Mouse (Mus musculus) intestine, postnatal 0 days (tissue): Measurements from ENCODE around the gene Cdk15. TPM values are rescaled to one million over a fixed set of nuclear protein-coding genes. Genes with fewer than 3 reads are reported as not detected.

ENCODE experiments used
- ATAC-seq: fragments of 200-750 bp; cut with Nextera tagmentation; 2 replicates; pipeline ENCODE4 v1.8.0; 2017; ENCODE audit warnings: mild to moderate bottlenecking, moderate TSS enrichment, moderate library complexity
- H3K27ac ChIP-seq: fragments of 300-500 bp; sonication (generic); 2 replicates; pipeline ENCODE4 v1.5.1; 2014; ENCODE audit warnings: mild to moderate bottlenecking, low read depth, low read length, moderate library complexity
- H3K27me3 ChIP-seq: fragments of 300-500 bp; sonication (generic); replicated peaks from 2 replicates; pipeline ENCODE4 v1.6.1; 2014; ENCODE audit warnings: low read length, mixed read lengths; ENCODE audit not compliant: control insufficient read depth, insufficient read depth
- H3K36me3 ChIP-seq: fragments of 300-500 bp; sonication (generic); 2 replicates; pipeline ENCODE4 v1.6.1; 2014; ENCODE audit warnings: mild to moderate bottlenecking, moderate library complexity; ENCODE audit not compliant: control insufficient read depth, insufficient read depth
- H3K4me1 ChIP-seq: fragments of 300-500 bp; sonication (generic); replicated peaks from 2 replicates; pipeline ENCODE4 v1.6.1; 2014; ENCODE audit warnings: antibody characterized with exemption, low read length, mixed read lengths; ENCODE audit not compliant: control insufficient read depth, insufficient read depth
- H3K4me2 ChIP-seq: fragments of 300-500 bp; sonication (generic); replicated peaks from 2 replicates; pipeline ENCODE4 v1.6.1; 2014; ENCODE audit warnings: low read depth, mild to moderate bottlenecking, moderate library complexity
- H3K4me3 ChIP-seq: fragments of 300-500 bp; sonication (generic); 2 replicates; pipeline ENCODE4 v1.5.1; 2014; ENCODE audit warnings: low read depth, low read length
- H3K9ac ChIP-seq: fragments of 300-500 bp; sonication (generic); 2 replicates; pipeline ENCODE4 v1.6.1; 2014; ENCODE audit warnings: mild to moderate bottlenecking, low read depth, low read length
- H3K9me3 ChIP-seq: fragments of 300-500 bp; sonication (generic); 2 replicates; pipeline ENCODE4 v1.6.1; 2016; ENCODE audit warnings: mixed run types; ENCODE audit not compliant: control insufficient read depth
- CTCF ChIP-seq: sonication (generic); IDR thresholded peaks from 2 replicates; pipeline ENCODE4 v1.5.1; 2016; ENCODE audit warnings: low read depth, mild to moderate bottlenecking, control low read depth, antibody characterized with exemption, moderate library complexity
- WGBS: fragments of 180-500 bp; shearing (Covaris S2); extraction: QIAGEN DNeasy Blood & Tissue Kit; methylation state at CpG from one replicate; pipeline ENCODE4 v1.1.7; 2014; 5-methylcytosine and 5-hydroxymethylcytosine counted together
- polyA plus RNA-seq: library from polyadenylated mRNA; unstranded; fragments of >200 nt; fragmentation: Nextera tagmentation; extraction: Ambion mirVana; gene quantifications from 2 replicates; pipeline ENCODE4 v1.2.1, GENCODE M21; 2015

Cdk15 gene
- polyA plus RNA-seq, 1 experiment from 2014 or later, result not detected

- Histone ChIP-seq H3K4me3 (no peak overlapping the region), H3K36me3 (no peaks in the 10 kb centered on the region), H3K27ac (no peak overlapping the region), H3K4me2 (no peak overlapping the region), H3K9me3 (no peaks in the 10 kb centered on the region), H3K4me1 (no peaks in the 10 kb centered on the region), H3K9ac (no peak overlapping the region), H3K27me3 (no peaks in the 10 kb centered on the region)
- no peak for TF ChIP-seq CTCF
- no peak for ATAC-seq
- 56% methylated on average over 4 of the region's 4 CpGs for WGBS
Observed at GRCm38 (mm10) chr1:59401253-59401652, 144.5 kb downstream of the Cdk15 start.

Other genes starting within 250 kb of the Cdk15 start
- not detected in 2 replicates for gene C2cd6, start 162.0 kb upstream of the Cdk15 start, polyA plus RNA-seq
- 10.7 and 12.5 TPM in 2 replicates for gene Tmem237, start 136.5 kb upstream of the Cdk15 start, polyA plus RNA-seq
- 0.21 and 0.29 TPM in 2 replicates for gene Mpp4, start 93.5 kb upstream of the Cdk15 start, polyA plus RNA-seq
- gene Als2, start 19.7 kb upstream of the Cdk15 start, polyA plus RNA-seq, result 2.6 and 3.2 TPM in 2 replicates
- 2.6 and 3.0 TPM in 2 replicates for gene Fzd7, start 225.5 kb downstream of the Cdk15 start, polyA plus RNA-seq